Mouse (Mus musculus) forebrain, embryonic 11.5 days (tissue): ENCODE data around the gene Cxcl9. TPM values are rescaled to one million over a fixed set of nuclear protein-coding genes. Genes with fewer than 3 reads are reported as not detected.

Experiments used
- ATAC-seq: fragments of 200-750 bp; cut with Nextera tagmentation; replicated peaks from 2 replicates; pipeline ENCODE4 v1.8.0; 2017; ENCODE audit warnings: moderate TSS enrichment; ENCODE audit not compliant: low FRiP score
- DNase-seq: peaks from one replicate; pipeline ENCODE4 v3.0.0-alpha.2; 2017; ENCODE audit warnings: low spot score
- H3K27ac ChIP-seq: fragments of 300-500 bp; sonication (generic); 2 replicates; pipeline ENCODE4 v1.5.1; 2014; ENCODE audit warnings: low read depth, low read length
- H3K27me3 ChIP-seq: fragments of 300-500 bp; sonication (generic); 2 replicates; pipeline ENCODE4 v1.6.1; 2014; ENCODE audit warnings: mild to moderate bottlenecking, low read length, mixed read lengths; ENCODE audit not compliant: control insufficient read depth, insufficient read depth
- H3K36me3 ChIP-seq: fragments of 300-500 bp; sonication (generic); 2 replicates; pipeline ENCODE4 v1.6.1; 2014; ENCODE audit warnings: mild to moderate bottlenecking, low read length, moderate library complexity, mixed read lengths; ENCODE audit not compliant: control insufficient read depth, insufficient read depth
- H3K4me1 ChIP-seq: fragments of 300-500 bp; sonication (generic); replicated peaks from 2 replicates; pipeline ENCODE4 v1.6.1; 2014; ENCODE audit warnings: low read length, mixed read lengths; ENCODE audit not compliant: control insufficient read depth, insufficient read depth
- H3K4me2 ChIP-seq: fragments of 300-500 bp; sonication (generic); 2 replicates; pipeline ENCODE4 v1.6.1; 2014; ENCODE audit warnings: low read depth, mild to moderate bottlenecking, low read length, moderate library complexity, mixed read lengths; ENCODE audit not compliant: severe bottlenecking
- H3K4me3 ChIP-seq: fragments of 300-500 bp; sonication (generic); 2 replicates; pipeline ENCODE4 v1.5.1; 2014; ENCODE audit warnings: low read depth, low read length
- H3K9ac ChIP-seq: fragments of 300-500 bp; sonication (generic); 2 replicates; pipeline ENCODE4 v1.6.1; 2014; ENCODE audit warnings: low read length
- H3K9me3 ChIP-seq: fragments of 300-500 bp; sonication (generic); 2 replicates; pipeline ENCODE4 v1.6.1; 2016; ENCODE audit warnings: low read length, mixed read lengths; ENCODE audit not compliant: control insufficient read depth
- WGBS: fragments of 180-500 bp; shearing (Covaris S2); extraction: QIAGEN DNeasy Blood & Tissue Kit; methylation state at CpG from one replicate; pipeline ENCODE4 v1.1.7; 2014; 5-methylcytosine and 5-hydroxymethylcytosine counted together
- polyA plus RNA-seq: library from polyadenylated mRNA; unstranded; fragments of >200 nt; fragmentation: Nextera tagmentation; extraction: Ambion mirVana; gene quantifications from 2 replicates; pipeline ENCODE4 v1.2.1, GENCODE M21; 2014

Cxcl9 gene
- polyA plus RNA-seq, 1 experiment from 2014 or later = not detected

DNA sequence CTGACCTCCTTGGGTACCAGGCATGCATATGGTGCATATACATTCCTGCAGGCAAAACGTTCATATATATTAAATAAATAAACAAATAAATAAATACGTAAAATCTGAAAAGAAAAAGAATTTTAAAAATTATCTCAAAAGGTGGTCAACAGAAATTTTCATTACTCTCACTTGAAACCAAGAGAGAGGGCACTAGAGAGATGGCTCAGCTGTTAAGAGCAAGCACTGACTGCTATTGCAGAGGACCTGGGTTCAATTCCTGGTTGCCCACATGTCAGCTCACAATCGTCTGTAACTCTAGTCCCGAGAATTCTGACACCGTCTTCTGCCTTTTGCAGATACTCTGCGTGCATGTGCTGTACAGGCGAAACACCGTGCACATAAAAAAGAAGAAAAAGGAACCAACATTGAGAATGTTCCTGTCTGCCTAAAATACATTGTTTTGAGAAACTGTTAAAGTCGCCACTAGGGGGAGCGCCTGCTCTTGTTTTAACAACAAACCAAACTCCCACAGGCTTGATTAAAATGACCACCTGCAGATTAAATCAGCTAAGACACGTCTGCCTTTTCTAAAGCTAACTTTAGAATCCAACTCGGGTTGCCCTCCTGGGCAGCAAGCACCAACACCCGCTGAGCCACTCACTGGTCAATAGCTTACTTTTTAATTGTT is 15.7 kb downstream of the Cxcl9 start:
- ATAC-seq (no peak), DNase-seq (peak; percentile 88)
- Histone ChIP-seq H3K27ac (no peak overlapping the region), H3K4me2 (no peak overlapping the region), H3K4me3 (no peak overlapping the region), H3K9me3 (no peaks in the 10 kb centered on the region), H3K36me3 (no peaks in the 10 kb centered on the region), H3K27me3 (no peaks in the 10 kb centered on the region), H3K9ac (no peak overlapping the region), H3K4me1 (0 out of 2 replicates have a peak, but pooled peaks cover 1% of the 10 kb centered on the region)
- WGBS = 16% methylated on average over 13 of the region's 13 CpGs

DNA sequence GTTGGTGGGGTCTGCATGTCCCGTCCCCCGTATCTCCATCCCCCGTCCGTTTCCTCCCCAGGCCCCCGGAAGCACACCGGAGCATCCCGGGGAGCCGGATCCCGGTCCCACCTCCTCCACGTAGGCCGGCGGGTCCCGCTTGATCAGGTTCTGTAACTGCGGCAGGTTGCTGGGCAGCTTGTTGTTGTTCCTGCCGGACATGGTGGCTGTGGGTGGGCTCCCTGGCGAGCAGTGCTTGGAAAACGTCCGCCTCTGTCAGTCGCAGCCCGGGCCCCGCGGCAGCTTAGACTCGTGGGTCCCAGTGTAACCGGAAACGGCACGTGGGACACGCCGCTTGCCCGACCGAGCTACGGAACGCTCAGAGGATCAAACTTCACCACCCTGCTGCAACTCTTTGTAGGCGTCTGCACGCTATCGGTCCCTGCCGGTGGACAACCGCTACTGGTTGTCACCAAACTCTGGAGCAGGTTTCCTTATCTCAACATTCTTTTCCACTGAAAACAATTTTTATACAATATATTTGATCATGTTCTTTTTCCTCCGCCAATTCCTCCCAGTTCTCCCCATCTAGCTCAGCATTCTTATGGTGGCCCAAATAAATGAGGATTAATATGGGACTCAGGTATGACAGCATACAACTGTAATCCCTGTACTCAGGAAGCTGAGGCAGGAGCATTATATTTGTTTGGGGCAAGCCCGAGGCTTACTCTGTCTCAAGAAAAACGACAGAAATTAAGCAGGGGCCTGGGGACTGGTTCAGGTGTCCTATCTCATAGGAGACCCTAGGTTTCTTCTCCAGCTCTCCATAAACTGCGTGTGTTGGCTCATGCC is 18.0 kb downstream of the Cxcl9 start, which contains the start of gene Sdad1:
Gene Sdad1 (minus strand): TSS at position 799 of the 831 bp plus-strand sequence.
- WGBS = 2% methylated on average over 41 of the region's 41 CpGs

DNA sequence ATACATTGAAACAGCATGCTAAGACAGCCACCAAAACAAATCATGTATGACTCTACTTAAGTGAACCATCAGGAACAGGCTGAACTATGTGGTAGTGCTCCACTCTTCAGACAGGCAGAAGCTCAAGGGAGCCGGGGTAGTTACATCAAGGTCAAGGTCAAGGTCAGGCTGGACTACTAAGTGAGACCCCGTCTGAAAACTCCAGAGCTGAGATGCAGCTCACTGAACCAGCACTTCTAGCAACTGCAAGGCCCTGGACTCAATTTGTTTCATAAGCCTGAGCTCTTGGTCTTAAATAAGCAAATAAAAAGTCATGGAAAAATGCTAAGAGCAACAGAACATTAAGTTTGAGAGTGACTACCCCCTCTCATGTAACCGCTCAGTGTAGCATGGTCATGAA is 23.6 kb downstream of the Cxcl9 start:
- no peak overlapping the region for H3K27ac ChIP-seq
- no peaks in the 10 kb centered on the region for H3K27me3 ChIP-seq
- H3K4me2 ChIP-seq = no peak overlapping the region
- H3K9ac ChIP-seq = no peak overlapping the region
- ATAC-seq (no peak), DNase-seq (no peak)
- 89% methylated on average over 3 of the region's 3 CpGs for WGBS
- H3K4me3 ChIP-seq = no peak overlapping the region
- H3K4me1 ChIP-seq = 0 out of 2 replicates have a peak, but pooled peaks cover 1% of the 10 kb centered on the region
- H3K36me3 ChIP-seq = peaks cover 9% of the 10 kb centered on the region
- H3K9me3 ChIP-seq = no peaks in the 10 kb centered on the region

More for the DNA sequence above, 18.0 kb downstream of the Cxcl9 start, which contains the start of gene Sdad1:
- peak within 1 kb of the TSS; percentile 62 for H3K4me2 ChIP-seq
- H3K27ac ChIP-seq = no peak within 1 kb of the TSS
- H3K27me3 ChIP-seq = no peaks in the 10 kb centered on the region
- H3K36me3 ChIP-seq = no peaks in the 10 kb centered on the region; the same call in none of the 2 replicates
- no peaks in the 10 kb centered on the region for H3K9me3 ChIP-seq
- peak within 1 kb of the TSS; percentile 83 for H3K4me3 ChIP-seq
- ATAC-seq (peak; percentile 94), DNase-seq (peak; percentile 95)
- H3K4me1 ChIP-seq = 0 out of 2 replicates have a peak, but pooled peaks cover 1% of the 10 kb centered on the region
- H3K9ac ChIP-seq = peak within 1 kb of the TSS; percentile 79

DNA sequence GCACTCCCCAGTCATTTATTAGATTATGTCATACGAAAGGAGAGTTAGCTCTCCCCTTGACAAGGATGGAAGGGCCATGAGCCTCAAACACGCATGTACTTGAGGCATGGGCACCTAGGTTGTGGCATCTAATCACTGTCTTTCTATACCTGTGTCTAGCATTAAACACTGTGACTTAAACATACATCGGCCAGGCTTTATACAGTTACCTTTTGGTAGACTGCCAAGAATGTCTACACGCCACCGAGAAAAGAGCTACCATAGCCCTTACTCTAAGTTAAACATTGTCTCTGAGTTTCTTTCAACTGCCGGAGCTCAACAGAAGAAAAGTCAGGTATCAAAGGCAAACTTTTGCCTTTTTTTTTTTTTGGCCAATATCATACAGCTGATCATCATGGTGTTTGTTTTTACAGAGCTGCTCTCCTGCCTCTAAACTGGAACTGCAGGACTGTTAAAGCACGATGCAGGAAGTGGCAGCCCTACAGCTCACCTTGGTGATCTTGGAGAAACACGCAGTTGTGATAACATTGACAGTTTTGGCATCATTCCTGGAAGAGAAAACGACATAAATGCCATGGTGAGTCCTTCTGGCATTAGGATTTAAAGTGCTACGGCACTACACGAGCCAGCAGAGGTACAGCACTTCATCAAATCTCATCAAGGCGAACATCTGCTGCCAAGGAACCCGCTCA is 25.6 kb downstream of the Cxcl9 start:
- Histone ChIP-seq H3K4me3 (no peak overlapping the region), H3K4me2 (no peak overlapping the region), H3K27me3 (no peaks in the 10 kb centered on the region), H3K27ac (no peak overlapping the region), H3K36me3 (peaks cover 9% of the 10 kb centered on the region), H3K9ac (no peak overlapping the region), H3K4me1 (no peaks in the 10 kb centered on the region), H3K9me3 (no peaks in the 10 kb centered on the region)
- 93% methylated on average over 13 of the region's 13 CpGs for WGBS
- DNase-seq (no peak), ATAC-seq (no peak)

DNA sequence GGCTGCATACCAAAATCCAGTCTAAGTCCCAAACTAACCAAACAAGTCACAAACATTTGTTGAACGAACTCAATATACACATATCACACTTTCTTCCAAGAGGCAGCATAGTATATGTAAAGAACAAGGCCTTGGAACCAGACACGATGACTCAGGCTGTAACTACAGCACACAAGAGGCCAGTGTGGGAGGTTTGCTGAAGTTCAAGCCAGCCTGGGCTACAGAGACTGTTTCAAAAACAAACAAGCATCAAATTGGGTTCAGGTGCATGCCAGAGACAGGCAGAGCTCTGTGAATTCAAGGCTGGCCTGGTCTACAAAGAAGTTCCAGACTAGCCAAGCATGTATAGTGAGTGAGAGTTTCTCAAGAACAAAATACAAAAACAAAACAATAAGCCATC is 33.4 kb downstream of the Cxcl9 start:
- Histone ChIP-seq H3K9me3 (no peaks in the 10 kb centered on the region), H3K4me3 (no peak overlapping the region), H3K36me3 (peaks cover 8% of the 10 kb centered on the region), H3K27me3 (no peaks in the 10 kb centered on the region), H3K27ac (no peak overlapping the region), H3K4me2 (no peak overlapping the region), H3K4me1 (no peaks in the 10 kb centered on the region), H3K9ac (no peak overlapping the region)
- DNase-seq (no peak), ATAC-seq (no peak)
- 95% methylated on average over 2 of the region's 2 CpGs for WGBS

DNA sequence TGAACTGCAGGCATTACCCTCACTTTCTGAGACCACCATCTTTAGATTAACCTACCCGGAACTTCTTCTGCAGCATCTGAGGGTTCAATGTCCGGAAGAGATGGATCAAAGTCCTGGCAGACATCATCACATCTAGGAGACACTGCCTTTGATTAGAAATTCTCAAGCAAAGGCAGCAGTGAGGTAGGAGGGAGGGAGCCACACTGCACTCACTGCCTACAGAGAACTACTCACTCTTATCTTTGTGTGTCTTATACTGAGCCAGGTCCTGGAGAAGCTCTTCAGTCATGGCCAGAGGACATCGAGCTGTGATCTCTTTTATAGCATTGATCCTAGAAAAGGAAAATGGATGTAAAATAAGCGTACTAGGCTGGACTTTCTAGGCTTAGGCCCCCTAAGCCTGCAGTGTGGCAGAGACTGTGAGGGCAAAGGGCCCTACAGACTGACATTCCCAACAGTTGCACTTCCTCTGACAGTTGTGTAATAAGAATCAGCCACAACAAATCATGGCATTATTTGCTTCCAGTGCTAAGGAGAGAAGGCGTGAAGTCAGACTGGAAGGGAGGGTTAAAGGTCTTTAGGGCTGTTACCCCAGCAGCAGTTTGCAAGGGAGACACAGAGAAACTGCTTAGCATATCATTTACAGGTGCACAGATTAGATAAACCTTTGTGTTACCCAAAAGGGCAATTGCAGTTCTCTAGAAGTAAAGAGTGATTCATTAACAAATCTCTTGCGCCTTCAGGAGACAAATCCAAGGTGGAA is 36.0 kb downstream of the Cxcl9 start:
- no peak overlapping the region for H3K4me2 ChIP-seq
- peaks cover 10% of the 10 kb centered on the region for H3K36me3 ChIP-seq
- H3K9ac ChIP-seq = no peak overlapping the region
- H3K4me1 ChIP-seq = no peaks in the 10 kb centered on the region
- no peak for DNase-seq
- WGBS = 91% methylated on average over 6 of the region's 6 CpGs
- H3K9me3 ChIP-seq = no peaks in the 10 kb centered on the region
- H3K27me3 ChIP-seq = no peaks in the 10 kb centered on the region
- H3K27ac ChIP-seq = no peak overlapping the region
- no peak for ATAC-seq
- no peak overlapping the region for H3K4me3 ChIP-seq

DNA sequence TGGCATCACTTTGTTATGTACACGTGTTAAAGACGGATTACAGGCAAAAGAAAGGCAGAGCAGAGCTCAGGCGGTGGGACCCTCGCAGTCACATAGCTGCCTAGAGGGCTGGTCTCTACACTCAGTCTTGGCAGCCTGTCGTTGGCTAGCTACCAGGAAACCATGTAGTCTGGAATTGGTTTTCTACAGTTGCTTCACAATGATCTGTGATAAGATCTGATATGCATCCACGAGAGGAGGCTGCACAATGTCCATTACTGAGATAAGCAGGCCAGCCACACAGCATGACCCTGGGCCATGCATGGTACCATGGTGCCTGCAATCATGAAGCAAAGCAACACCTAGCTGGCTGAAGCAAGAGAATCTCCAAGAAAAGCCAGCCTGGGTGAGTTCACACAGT is 40.0 kb downstream of the Cxcl9 start:
- H3K27ac ChIP-seq = no peak overlapping the region
- H3K36me3 ChIP-seq = peaks cover 10% of the 10 kb centered on the region
- no peak overlapping the region for H3K4me2 ChIP-seq
- H3K4me1 ChIP-seq = no peaks in the 10 kb centered on the region
- no peak overlapping the region for H3K9ac ChIP-seq
- H3K27me3 ChIP-seq = no peaks in the 10 kb centered on the region
- no peak for DNase-seq
- no peak overlapping the region for H3K4me3 ChIP-seq
- no peak for ATAC-seq
- 89% methylated on average over 6 of the region's 6 CpGs for WGBS
- no peaks in the 10 kb centered on the region for H3K9me3 ChIP-seq

DNA sequence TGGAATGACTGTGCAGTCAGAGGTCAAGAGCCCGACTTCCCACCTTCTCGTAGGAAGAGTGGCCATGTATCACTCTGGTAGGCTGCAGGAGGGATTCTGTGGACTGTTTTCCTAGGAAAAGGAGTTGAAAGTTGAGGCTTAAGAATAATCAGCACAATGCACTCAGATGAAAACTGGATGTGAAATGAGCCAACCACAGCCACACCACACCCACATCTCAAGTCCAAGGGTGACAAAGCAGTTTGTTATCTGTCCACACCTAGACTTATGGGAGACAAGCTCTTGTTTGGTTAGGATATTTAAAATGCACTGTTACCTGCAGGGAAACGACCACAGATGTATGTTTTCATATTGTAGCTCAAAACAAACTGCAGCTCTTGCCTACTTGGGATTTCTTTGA is 44.8 kb downstream of the Cxcl9 start:
- Histone ChIP-seq H3K4me2 (no peak overlapping the region), H3K27me3 (no peaks in the 10 kb centered on the region), H3K9ac (no peak overlapping the region), H3K4me3 (no peak overlapping the region), H3K4me1 (no peaks in the 10 kb centered on the region), H3K9me3 (no peaks in the 10 kb centered on the region), H3K36me3 (peaks cover under 1% of the 10 kb centered on the region; the same call in 1 of the 2 replicates), H3K27ac (no peak overlapping the region)
- WGBS = 79% methylated on average over 3 of the region's 3 CpGs
- DNase-seq (no peak), ATAC-seq (no peak)
